Mouse (Mus musculus): ENCODE results near the gene Parvg.

- TF ChIP-seq CTCF (IDR thresholded peaks at IDR 0.05; ENCODE audit: extremely low read depth, insufficient read depth, low read length) (no peak), POLR2A (IDR thresholded peaks at IDR 0.05; ENCODE audit: extremely low read depth, insufficient read depth, low read length) (no peak)
Observed at GRCm38 (mm10) chr15:84315276-84316046, 8.4 kb upstream of the Parvg start.

Data from cortical plate, adult 2 months (tissue).